Mouse (Mus musculus): ENCODE data around the gene Slc12a3. TPM values are rescaled to one million over a fixed set of nuclear protein-coding genes. Genes with fewer than 3 reads are reported as not detected.

Gene Slc12a3
- 0.11 and 0.13 TPM in 2 replicates for polyA plus RNA-seq (2012; rRNA removed)

GRCm38 (mm10) chr8:94328932-94329728, at the start of gene Slc12a3:
Gene Slc12a3, plus strand, starts transcription at chr8:94329201.

GRCm38 (mm10) chr8:94386214-94387026, 57.4 kb downstream of the Slc12a3 start, which contains the start of gene Herpud1:
Gene Herpud1, plus strand, starts transcription at chr8:94386438.

Other genes with a start within 250 kb of the Slc12a3 start
- 6.0 and 6.1 TPM in 2 replicates for gene Bbs2, start 230.3 kb upstream of the Slc12a3 start, polyA plus RNA-seq (2012; rRNA removed)
- 490 and 754 TPM in 2 replicates for gene Mt4, start 192.0 kb upstream of the Slc12a3 start, polyA plus RNA-seq (2012; rRNA removed)
- gene Mt3, start 176.6 kb upstream of the Slc12a3 start, polyA plus RNA-seq (2012; rRNA removed) = 1.5 and 1.9 TPM in 2 replicates
- 113 and 140 TPM in 2 replicates for gene Mt2, start 156.5 kb upstream of the Slc12a3 start, polyA plus RNA-seq (2012; rRNA removed)
- gene Mt1, start 150.1 kb upstream of the Slc12a3 start, polyA plus RNA-seq (2012; rRNA removed) = 2,132 and 2,999 TPM in 2 replicates
- gene Nup93, start 114.6 kb upstream of the Slc12a3 start, polyA plus RNA-seq (2012; rRNA removed) = 3.2 and 4.9 TPM in 2 replicates
- gene Herpud1, start 57.2 kb downstream of the Slc12a3 start, polyA plus RNA-seq (2012; rRNA removed) = 178 and 375 TPM in 2 replicates
- gene Nlrc5, start 105.2 kb downstream of the Slc12a3 start, polyA plus RNA-seq (2012; rRNA removed) = 0.95 and 1.3 TPM in 2 replicates
- gene Cpne2, start 203.8 kb downstream of the Slc12a3 start, polyA plus RNA-seq (2012; rRNA removed) = 24.1 and 26.1 TPM in 2 replicates

Data from stomach, adult 2 months (tissue).